27 mouse cellular contexts compared by ENCODE assay signal in the genomic region with DNA sequence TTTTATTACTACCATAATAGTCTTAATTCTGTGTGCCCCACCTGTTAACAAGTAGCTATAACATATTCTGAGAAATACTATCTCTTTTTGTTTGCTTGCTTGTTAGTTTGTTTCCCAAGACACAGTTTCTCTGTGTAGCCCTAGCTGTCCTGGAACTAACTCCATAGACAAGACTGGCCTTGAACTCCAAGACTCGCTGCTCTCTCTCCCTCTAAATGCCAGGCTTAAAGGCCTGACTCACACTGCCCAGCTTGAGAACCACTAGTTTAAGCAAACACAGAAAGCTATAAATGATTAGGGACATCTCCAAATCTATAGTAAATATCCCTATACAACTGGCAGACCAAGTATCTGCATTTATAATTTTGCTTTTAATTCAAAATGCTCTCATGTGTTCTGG.
"Had no signal": no experiment of that assay in that cellular context is flagged by ENCODE, and none has a peak within 500 bp of the region (broad histone marks: within the 10 kb centered on the region; RNA-seq: fewer than 3 reads in every experiment).

No protein-coding gene starts in this region.

- H3K36me3 ChIP-seq: heart, embryonic 13.5 days; heart, embryonic 15.5 days; hindbrain, embryonic 12.5 days; kidney, embryonic 15.5 days; limb, embryonic 13.5 days; limb, embryonic 15.5 days; liver, embryonic 12.5 days had no signal

- H3K9me3 ChIP-seq: heart, embryonic 13.5 days; heart, embryonic 15.5 days; hindbrain, embryonic 12.5 days; kidney, embryonic 15.5 days; limb, embryonic 13.5 days; limb, embryonic 15.5 days; liver, embryonic 12.5 days had no signal

- H3K27ac ChIP-seq: heart, adult 2 months; heart, embryonic 13.5 days; heart, embryonic 15.5 days; hindbrain, embryonic 12.5 days; hindbrain, embryonic 14.5 days; kidney, embryonic 15.5 days; kidney, postnatal 0 days; limb, embryonic 13.5 days; limb, embryonic 15.5 days; liver, embryonic 12.5 days; liver, embryonic 14.5 days had no signal

- DNase-seq: gastrocnemius, postnatal 14 days; gastrocnemius, postnatal 36 days; heart, adult 11 months; heart, adult 2 months; heart, postnatal 14 days; heart, postnatal 36 days; kidney, adult 11 months; kidney, adult 2 months; kidney, adult 9 months; kidney, postnatal 14 days; kidney, postnatal 36 days; layer of hippocampus, adult 9-11 months; layer of hippocampus, postnatal 36 days; left cerebral cortex, postnatal 4 days had no signal

- H3K4me3 ChIP-seq: heart, adult 2 months; heart, embryonic 13.5 days; heart, embryonic 15.5 days; hindbrain, embryonic 12.5 days; kidney, embryonic 15.5 days; limb, embryonic 13.5 days; limb, embryonic 15.5 days; liver, embryonic 12.5 days had no signal

- H3K9ac ChIP-seq: heart, embryonic 13.5 days; heart, embryonic 15.5 days; hindbrain, embryonic 12.5 days; hindbrain, embryonic 14.5 days; kidney, embryonic 15.5 days; limb, embryonic 13.5 days; limb, embryonic 15.5 days; liver, embryonic 12.5 days; liver, embryonic 14.5 days had no signal

- H3K4me2 ChIP-seq: heart, embryonic 11.5 days; heart, embryonic 13.5 days; heart, embryonic 15.5 days; hindbrain, embryonic 12.5 days; hindbrain, embryonic 14.5 days; kidney, embryonic 15.5 days; limb, embryonic 13.5 days; limb, embryonic 15.5 days; liver, embryonic 12.5 days had no signal

- H3K4me1 ChIP-seq: hindbrain, embryonic 12.5 days; kidney, embryonic 15.5 days; limb, embryonic 13.5 days; limb, embryonic 15.5 days had no signal

- ATAC-seq: hindbrain, embryonic 16.5 days; intestine, embryonic 16.5 days; liver, embryonic 12.5 days had no signal

- H3K27me3 ChIP-seq: heart, embryonic 13.5 days; heart, embryonic 15.5 days; hindbrain, embryonic 12.5 days; kidney, embryonic 15.5 days; limb, embryonic 13.5 days; limb, embryonic 15.5 days; liver, embryonic 12.5 days had no signal
